Mouse (Mus musculus): ENCODE measurements around the gene 1110008P14Rik.

DNA sequence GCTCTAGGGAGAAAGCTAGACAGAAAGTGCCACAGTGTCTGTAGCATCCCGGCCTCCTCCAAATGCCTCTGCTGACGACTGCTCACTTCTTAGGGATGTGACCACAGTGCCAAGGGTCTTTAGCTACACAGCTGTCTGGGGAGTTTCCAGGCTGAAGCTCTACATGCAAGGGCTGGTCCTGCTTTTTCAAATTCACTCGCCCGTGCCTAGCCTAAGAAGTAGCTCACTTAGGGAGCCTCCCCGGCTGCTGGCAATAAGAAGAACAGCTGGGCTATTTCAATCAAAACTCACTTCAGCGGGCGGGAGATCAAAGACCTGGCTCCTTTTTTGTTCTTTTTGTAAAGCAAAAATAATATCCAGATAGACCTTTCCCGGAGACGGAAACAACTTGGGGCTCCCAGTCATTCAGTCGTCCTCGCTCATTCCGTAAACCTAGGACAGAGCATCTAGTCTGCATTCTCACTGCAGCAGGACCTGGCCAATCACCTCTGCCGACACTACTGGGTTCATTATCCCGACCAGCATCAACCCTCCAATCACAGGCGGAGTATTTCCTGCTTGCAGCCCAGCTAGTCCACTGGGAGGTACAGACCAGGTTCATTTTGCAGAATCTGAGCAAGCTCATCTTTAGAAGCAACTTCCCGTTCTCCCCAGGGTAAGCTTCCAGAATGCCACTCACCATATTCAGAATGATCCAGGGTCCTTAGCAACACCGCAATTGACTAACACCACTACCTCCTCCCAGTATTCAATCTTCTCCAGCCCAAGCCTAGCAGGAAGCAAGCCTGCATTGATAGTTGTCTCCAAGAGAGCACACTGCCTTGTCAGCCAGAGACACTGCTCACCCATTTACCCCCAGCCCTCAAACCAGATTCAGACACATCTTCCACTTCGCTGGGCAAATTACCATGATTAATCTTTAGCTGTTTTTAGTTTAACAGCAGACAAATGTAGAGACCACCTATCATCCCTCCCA is 49.3 kb upstream of the 1110008P14Rik start:
- TF ChIP-seq CTCF (IDR thresholded peaks at IDR 0.05; ENCODE audit: low read depth, low read length) (no peak), TAL1 (conservative IDR thresholded peaks at IDR 0.05; ENCODE audit: low read depth, low read length) (no peak), GATA1 (IDR thresholded peaks at IDR 0.05; ENCODE audit: borderline replicate concordance, low read length) (no peak), POLR2AphosphoS5 (IDR thresholded peaks at IDR 0.05; ENCODE audit: insufficient replicate concordance, low read depth, low read length) (no peak), GATA2 (IDR thresholded peaks at IDR 0.05; ENCODE audit: borderline replicate concordance, low read depth, low read length) (no peak)

Data from G1E (cell line).